Mouse (Mus musculus) stomach, postnatal 0 days (tissue): ENCODE results near the gene Arl2bp. TPM values are rescaled to one million over a fixed set of nuclear protein-coding genes. Genes with fewer than 3 reads are reported as not detected.

Source experiments
- ATAC-seq: fragments of 200-750 bp; cut with Nextera tagmentation; 2 replicates; pipeline ENCODE4 v1.8.0; 2017; ENCODE audit not compliant: low FRiP score, low TSS enrichment
- DNase-seq: peaks from one replicate; pipeline ENCODE4 v3.0.0-alpha.2; 2016; ENCODE audit warnings: low spot score
- H3K27ac ChIP-seq: fragments of 300-500 bp; sonication (generic); replicated peaks from 2 replicates; pipeline ENCODE4 v1.5.1; 2014; ENCODE audit warnings: mild to moderate bottlenecking, control low read depth
- H3K27me3 ChIP-seq: fragments of 300-500 bp; sonication (generic); 2 replicates; pipeline ENCODE4 v1.6.1; 2014; ENCODE audit warnings: low read length; ENCODE audit not compliant: control insufficient read depth, insufficient read depth
- H3K36me3 ChIP-seq: fragments of 300-500 bp; sonication (generic); 2 replicates; pipeline ENCODE4 v1.6.1; 2014; ENCODE audit warnings: low read length, mixed read lengths; ENCODE audit not compliant: control insufficient read depth, insufficient read depth
- H3K4me1 ChIP-seq: fragments of 300-500 bp; sonication (generic); replicated peaks from 2 replicates; pipeline ENCODE4 v1.6.1; 2014; ENCODE audit warnings: antibody characterized with exemption; ENCODE audit not compliant: control insufficient read depth, insufficient read depth
- H3K4me2 ChIP-seq: fragments of 300-500 bp; sonication (generic); replicated peaks from 2 replicates; pipeline ENCODE4 v1.6.1; 2014; ENCODE audit warnings: low read depth, mild to moderate bottlenecking, control low read depth, moderate library complexity
- H3K4me3 ChIP-seq: fragments of 300-500 bp; sonication (generic); 2 replicates; pipeline ENCODE4 v1.5.1; 2014; ENCODE audit warnings: low read depth, low read length, control low read depth
- H3K9ac ChIP-seq: fragments of 300-500 bp; sonication (generic); 2 replicates; pipeline ENCODE4 v1.6.1; 2014; ENCODE audit warnings: mild to moderate bottlenecking, low read length, control low read depth, mixed read lengths
- H3K9me3 ChIP-seq: fragments of 300-500 bp; sonication (generic); 2 replicates; pipeline ENCODE4 v1.6.1; 2016; ENCODE audit warnings: low read length; ENCODE audit not compliant: control insufficient read depth
- CTCF ChIP-seq: IDR thresholded peaks from 2 replicates; pipeline ENCODE4 v1.5.1; 2016; ENCODE audit warnings: antibody characterized with exemption, low read depth, mild to moderate bottlenecking, moderate library complexity
- EP300 ChIP-seq: optimal IDR thresholded peaks from 2 replicates; pipeline ENCODE3; 2016; ENCODE audit warnings: antibody characterized with exemption
- WGBS: fragments of 180-500 bp; shearing (Covaris S2); extraction: QIAGEN DNeasy Blood & Tissue Kit; methylation state at CpG from one replicate; pipeline ENCODE4 v1.1.7; 2014; 5-methylcytosine and 5-hydroxymethylcytosine counted together
- polyA plus RNA-seq: library from polyadenylated mRNA; unstranded; fragments of >200 nt; fragmentation: Nextera tagmentation; extraction: Ambion mirVana; gene quantifications from 2 replicates; pipeline ENCODE4 v1.2.1, GENCODE M21; 2015

Gene Arl2bp
- polyA plus RNA-seq, 1 experiment from 2014 or later = 91.2 TPM

- WGBS = 59% methylated on average over 1 of the region's 1 CpGs
- Histone ChIP-seq H3K9ac (no peak overlapping the region), H3K4me3 (no peak overlapping the region), H3K27ac (no peak overlapping the region), H3K27me3 (no peaks in the 10 kb centered on the region), H3K4me1 (no peaks in the 10 kb centered on the region), H3K4me2 (no peak overlapping the region), H3K9me3 (no peaks in the 10 kb centered on the region), H3K36me3 (peaks cover 23% of the 10 kb centered on the region)
- no peak for DNase-seq
- TF ChIP-seq CTCF (no peak), EP300 (no peak)
- ATAC-seq = no peak
Observed at GRCm38 (mm10) chr8:94645202-94645601, 21.2 kb upstream of the Arl2bp start.

- Histone ChIP-seq H3K4me1 (no peaks in the 10 kb centered on the region), H3K36me3 (peaks cover 19% of the 10 kb centered on the region), H3K27ac (no peak overlapping the region), H3K4me3 (no peak overlapping the region), H3K9me3 (no peaks in the 10 kb centered on the region), H3K9ac (no peak overlapping the region), H3K4me2 (no peak overlapping the region), H3K27me3 (no peaks in the 10 kb centered on the region)
- no peak for TF ChIP-seq EP300
- TF ChIP-seq CTCF = no peak
- DNase-seq (no peak), ATAC-seq (no peak)
- 94% methylated on average over 3 of the region's 3 CpGs for WGBS
Observed at GRCm38 (mm10) chr8:94646165-94646564, 20.2 kb upstream of the Arl2bp start.

- Histone ChIP-seq H3K36me3 (peaks cover 14% of the 10 kb centered on the region), H3K27me3 (no peaks in the 10 kb centered on the region), H3K27ac (no peak overlapping the region), H3K4me3 (no peak overlapping the region), H3K9me3 (no peaks in the 10 kb centered on the region), H3K4me2 (no peak overlapping the region), H3K9ac (no peak overlapping the region), H3K4me1 (no peaks in the 10 kb centered on the region)
- ATAC-seq (no peak), DNase-seq (no peak)
- whole genome bisulfite sequencing = 80% methylated on average over 3 of the region's 3 CpGs
- TF ChIP-seq CTCF (no peak), EP300 (no peak)
Observed at GRCm38 (mm10) chr8:94649496-94649895, 16.9 kb upstream of the Arl2bp start.

GRCm38 (mm10) chr8:94652951-94653350 lies 13.4 kb upstream of the Arl2bp start:
- WGBS = 94% methylated on average over 3 of the region's 3 CpGs
- TF ChIP-seq CTCF (no peak), EP300 (no peak)
- Histone ChIP-seq H3K4me2 (no peak overlapping the region), H3K27ac (no peak overlapping the region), H3K27me3 (no peaks in the 10 kb centered on the region), H3K9ac (no peak overlapping the region), H3K9me3 (no peaks in the 10 kb centered on the region), H3K36me3 (peaks cover 10% of the 10 kb centered on the region), H3K4me3 (no peak overlapping the region), H3K4me1 (no peaks in the 10 kb centered on the region)
- no peak for DNase-seq
- ATAC-seq = no peak

GRCm38 (mm10) chr8:94654994-94655393 lies 11.4 kb upstream of the Arl2bp start:
- Histone ChIP-seq H3K4me2 (no peak overlapping the region), H3K9ac (no peak overlapping the region), H3K9me3 (no peaks in the 10 kb centered on the region), H3K4me3 (no peak overlapping the region), H3K36me3 (peaks cover 10% of the 10 kb centered on the region), H3K4me1 (no peaks in the 10 kb centered on the region), H3K27me3 (no peaks in the 10 kb centered on the region), H3K27ac (no peak overlapping the region)
- ATAC-seq = no peak
- no peak for DNase-seq
- TF ChIP-seq CTCF = no peak

- Histone ChIP-seq H3K27me3 (no peaks in the 10 kb centered on the region), H3K4me3 (no peak overlapping the region), H3K9me3 (no peaks in the 10 kb centered on the region), H3K9ac (no peak overlapping the region), H3K36me3 (peaks cover 10% of the 10 kb centered on the region), H3K27ac (no peak overlapping the region), H3K4me2 (no peak overlapping the region), H3K4me1 (no peaks in the 10 kb centered on the region)
- DNase-seq = no peak
- TF ChIP-seq EP300 (no peak), CTCF (peak; percentile 57)
- ATAC-seq = no peak
- WGBS = 83% methylated on average over 2 of the region's 2 CpGs
Observed at GRCm38 (mm10) chr8:94658031-94658430, 8.4 kb upstream of the Arl2bp start.

- no peak overlapping the region for H3K4me3 ChIP-seq
- ATAC-seq (peak; percentile 95), DNase-seq (peak; percentile 76)
- H3K36me3 ChIP-seq = peaks cover 5% of the 10 kb centered on the region; the same call in 1 of the 2 replicates
- peak overlapping the region; percentile 45; the same call in 1 of the 2 replicates for H3K27ac ChIP-seq
- no peaks in the 10 kb centered on the region for H3K27me3 ChIP-seq
- no peaks in the 10 kb centered on the region for H3K9me3 ChIP-seq
- no peak overlapping the region for H3K9ac ChIP-seq
- no peak for TF ChIP-seq EP300
- no peak for TF ChIP-seq CTCF
- WGBS = 67% methylated on average over 4 of the region's 4 CpGs
- no peaks in the 10 kb centered on the region for H3K4me1 ChIP-seq
- H3K4me2 ChIP-seq = no peak overlapping the region
Observed at GRCm38 (mm10) chr8:94660418-94660817, 6.0 kb upstream of the Arl2bp start.
